Mouse (Mus musculus): ENCODE data around the gene Dnase2b. TPM values are rescaled to one million over a fixed set of nuclear protein-coding genes. Genes with fewer than 3 reads are reported as not detected.

The Dnase2b gene
- polyA plus RNA-seq, 1 experiment from 2014 or later: 0.05 TPM

DNA sequence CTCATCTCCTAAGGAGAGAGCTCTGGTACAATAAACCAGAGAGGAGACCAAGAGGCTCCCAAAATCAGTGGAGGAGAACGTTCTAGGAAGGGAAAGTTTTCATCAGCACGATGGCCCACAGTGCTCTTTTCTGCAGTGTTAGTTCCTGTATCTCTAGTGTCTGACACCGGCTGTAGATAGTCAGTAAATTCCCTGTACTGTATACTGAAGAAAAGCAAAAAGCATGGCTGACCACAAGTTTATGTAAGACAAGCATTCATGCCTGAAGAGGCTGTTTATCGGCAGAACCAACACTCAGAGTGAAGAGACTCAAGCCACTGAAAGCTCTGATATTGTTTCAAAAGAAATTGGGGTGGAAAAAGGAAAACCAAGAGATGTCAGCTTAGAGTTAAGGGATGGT, 31.9 kb downstream of the Dnase2b start:
- WGBS: 80% methylated on average over 4 of the region's 4 CpGs
- H3K9me3 ChIP-seq (ENCODE audit: control insufficient read depth, low read length): no peaks in the 10 kb centered on the region
- H3K4me2 ChIP-seq (ENCODE audit: low read depth, low read length): no peak overlapping the region
- no peak overlapping the region for H3K9ac ChIP-seq (ENCODE audit: low read depth, low read length)
- H3K27me3 ChIP-seq (replicated peaks; ENCODE audit: control insufficient read depth, insufficient read depth, low read length): no peaks in the 10 kb centered on the region
- H3K4me3 ChIP-seq (ENCODE audit: low read length): no peak overlapping the region
- ATAC-seq: no peak
- no peaks in the 10 kb centered on the region for H3K36me3 ChIP-seq (ENCODE audit: control insufficient read depth, insufficient read depth, low read length)
- H3K4me1 ChIP-seq (ENCODE audit: control insufficient read depth, insufficient read depth, low read length): no peaks in the 10 kb centered on the region
- H3K27ac ChIP-seq (ENCODE audit: low read length): no peak overlapping the region

DNA sequence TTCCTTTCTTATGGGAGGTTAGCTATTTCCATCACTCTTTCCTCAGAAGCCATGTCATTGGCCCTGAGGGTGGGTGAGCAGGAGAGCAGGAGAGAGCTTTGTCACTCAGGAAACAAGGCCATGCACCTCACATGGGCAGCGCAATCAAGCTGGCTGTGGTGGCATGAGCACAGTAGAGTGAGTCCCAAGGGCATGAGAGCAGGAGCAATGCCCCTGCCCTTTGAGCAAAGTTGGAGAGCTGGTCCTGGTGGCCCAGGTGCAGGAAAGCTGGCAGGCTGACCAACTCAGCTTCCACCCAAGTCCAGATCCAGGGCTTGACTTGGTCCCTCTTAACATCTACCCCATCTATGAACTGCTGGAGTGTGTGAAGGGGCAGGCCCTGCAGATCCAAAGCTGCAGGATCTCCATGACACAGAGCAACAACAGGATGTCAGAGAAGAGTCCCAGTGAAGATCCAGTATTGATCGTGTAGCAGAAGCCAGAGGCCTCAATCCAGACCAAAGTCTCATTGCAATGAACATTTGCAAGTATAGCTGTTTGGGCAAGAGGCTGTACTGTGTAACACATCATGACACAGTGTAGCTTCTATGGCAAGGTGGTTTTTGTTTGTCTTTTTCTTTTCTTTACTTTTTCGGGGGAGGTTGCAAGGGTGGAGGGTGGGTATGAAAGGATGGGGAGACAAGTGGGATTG, 35.2 kb downstream of the Dnase2b start:
- 87% methylated on average over 3 of the region's 3 CpGs for WGBS

DNA sequence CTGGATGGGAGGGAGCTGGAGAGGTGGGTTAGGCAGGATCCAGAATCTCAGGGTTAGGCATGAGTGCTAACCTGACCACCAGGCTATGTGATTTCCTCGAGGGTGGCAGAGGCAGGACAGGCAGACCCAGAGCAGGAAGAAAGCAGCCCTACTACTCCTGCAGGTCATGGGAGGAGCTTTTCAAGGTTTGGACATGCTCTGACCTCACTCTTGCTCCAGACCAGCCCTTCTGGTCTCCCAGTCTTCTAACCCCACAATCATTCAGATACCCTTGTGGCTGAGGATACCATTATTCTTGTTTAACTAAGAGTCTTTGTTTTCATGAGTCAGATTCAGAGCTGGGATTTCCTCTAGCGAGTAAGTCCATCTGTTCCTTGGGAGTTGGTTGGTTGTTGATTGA, 37.8 kb downstream of the Dnase2b start:
- no peak for ATAC-seq
- WGBS: 68% methylated on average over 2 of the region's 2 CpGs

More for the DNA sequence above, 35.2 kb downstream of the Dnase2b start:
- no peak overlapping the region for H3K9ac ChIP-seq (ENCODE audit: low read depth, low read length)
- H3K36me3 ChIP-seq (ENCODE audit: control insufficient read depth, insufficient read depth, low read length): no peaks in the 10 kb centered on the region
- H3K9me3 ChIP-seq (ENCODE audit: control insufficient read depth, low read length): no peaks in the 10 kb centered on the region
- no peaks in the 10 kb centered on the region for H3K4me1 ChIP-seq (ENCODE audit: control insufficient read depth, insufficient read depth, low read length)
- no peak for ATAC-seq
- H3K27me3 ChIP-seq (replicated peaks; ENCODE audit: control insufficient read depth, insufficient read depth, low read length): no peaks in the 10 kb centered on the region
- no peak overlapping the region for H3K27ac ChIP-seq (ENCODE audit: low read length)
- H3K4me3 ChIP-seq (ENCODE audit: low read length): no peak overlapping the region
- no peak overlapping the region for H3K4me2 ChIP-seq (ENCODE audit: low read depth, low read length)

DNA sequence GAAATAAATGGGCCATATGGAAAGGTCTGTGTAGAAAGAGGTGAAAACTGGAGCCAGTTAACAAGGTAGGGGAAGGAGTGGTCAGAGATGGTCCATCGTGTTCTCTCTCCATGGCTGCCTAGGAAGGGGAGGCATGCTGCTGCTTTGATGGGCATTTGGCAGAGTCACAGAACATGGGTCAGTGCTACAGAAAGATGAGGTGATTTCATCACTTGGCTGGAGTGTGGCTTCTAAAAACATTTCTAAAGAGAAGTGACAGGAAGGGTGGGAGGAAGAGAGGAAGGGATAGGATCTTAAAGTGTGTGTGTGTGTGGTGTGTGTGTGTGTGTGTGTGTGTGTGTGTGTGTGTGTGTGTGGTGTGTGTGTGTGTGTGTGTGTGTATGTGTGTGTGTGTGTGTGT, 44.1 kb downstream of the Dnase2b start:
- Histone ChIP-seq H3K4me1 (ENCODE audit: control insufficient read depth, insufficient read depth, low read length) (no peaks in the 10 kb centered on the region), H3K36me3 (ENCODE audit: control insufficient read depth, insufficient read depth, low read length) (no peaks in the 10 kb centered on the region), H3K9me3 (ENCODE audit: control insufficient read depth, low read length) (no peaks in the 10 kb centered on the region), H3K27me3 (replicated peaks; ENCODE audit: control insufficient read depth, insufficient read depth, low read length) (no peaks in the 10 kb centered on the region), H3K27ac (ENCODE audit: low read length) (no peak overlapping the region), H3K4me3 (ENCODE audit: low read length) (no peak overlapping the region), H3K4me2 (ENCODE audit: low read depth, low read length) (no peak overlapping the region), H3K9ac (ENCODE audit: low read depth, low read length) (no peak overlapping the region)
- WGBS: 73% methylated on average over 1 of the region's 1 CpGs
- no peak for ATAC-seq

More for the DNA sequence above, 37.8 kb downstream of the Dnase2b start:
- Histone ChIP-seq H3K9ac (ENCODE audit: low read depth, low read length) (no peak overlapping the region), H3K4me3 (ENCODE audit: low read length) (no peak overlapping the region), H3K27ac (ENCODE audit: low read length) (no peak overlapping the region), H3K9me3 (ENCODE audit: control insufficient read depth, low read length) (no peaks in the 10 kb centered on the region), H3K4me2 (ENCODE audit: low read depth, low read length) (no peak overlapping the region), H3K4me1 (ENCODE audit: control insufficient read depth, insufficient read depth, low read length) (no peaks in the 10 kb centered on the region), H3K27me3 (replicated peaks; ENCODE audit: control insufficient read depth, insufficient read depth, low read length) (no peaks in the 10 kb centered on the region), H3K36me3 (ENCODE audit: control insufficient read depth, insufficient read depth, low read length) (no peaks in the 10 kb centered on the region)

DNA sequence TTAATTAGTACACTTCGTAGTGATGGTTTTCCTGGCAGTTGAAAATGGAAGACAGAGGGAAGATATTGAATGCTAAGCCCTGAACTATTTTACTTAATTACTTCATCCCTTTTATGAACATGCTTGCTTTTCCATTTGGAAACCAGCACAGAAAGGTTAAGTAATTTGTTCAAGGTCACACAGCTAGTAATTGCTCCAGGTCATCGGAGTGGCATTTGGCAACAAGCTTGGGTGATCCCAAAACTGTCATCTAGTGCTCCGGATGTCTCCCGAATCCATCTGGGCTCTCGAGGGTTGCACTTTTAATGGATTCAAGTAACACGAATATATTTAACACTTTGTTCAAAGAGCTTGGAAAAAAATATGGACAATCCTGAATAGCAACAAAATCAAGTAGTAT, 44.5 kb downstream of the Dnase2b start:
- Histone ChIP-seq H3K36me3 (ENCODE audit: control insufficient read depth, insufficient read depth, low read length) (no peaks in the 10 kb centered on the region), H3K9me3 (ENCODE audit: control insufficient read depth, low read length) (no peaks in the 10 kb centered on the region), H3K4me3 (ENCODE audit: low read length) (no peak overlapping the region), H3K27me3 (replicated peaks; ENCODE audit: control insufficient read depth, insufficient read depth, low read length) (no peaks in the 10 kb centered on the region), H3K4me1 (ENCODE audit: control insufficient read depth, insufficient read depth, low read length) (no peaks in the 10 kb centered on the region), H3K4me2 (ENCODE audit: low read depth, low read length) (no peak overlapping the region), H3K27ac (ENCODE audit: low read length) (no peak overlapping the region), H3K9ac (ENCODE audit: low read depth, low read length) (no peak overlapping the region)
- no peak for ATAC-seq
- 81% methylated on average over 6 of the region's 6 CpGs for WGBS

DNA sequence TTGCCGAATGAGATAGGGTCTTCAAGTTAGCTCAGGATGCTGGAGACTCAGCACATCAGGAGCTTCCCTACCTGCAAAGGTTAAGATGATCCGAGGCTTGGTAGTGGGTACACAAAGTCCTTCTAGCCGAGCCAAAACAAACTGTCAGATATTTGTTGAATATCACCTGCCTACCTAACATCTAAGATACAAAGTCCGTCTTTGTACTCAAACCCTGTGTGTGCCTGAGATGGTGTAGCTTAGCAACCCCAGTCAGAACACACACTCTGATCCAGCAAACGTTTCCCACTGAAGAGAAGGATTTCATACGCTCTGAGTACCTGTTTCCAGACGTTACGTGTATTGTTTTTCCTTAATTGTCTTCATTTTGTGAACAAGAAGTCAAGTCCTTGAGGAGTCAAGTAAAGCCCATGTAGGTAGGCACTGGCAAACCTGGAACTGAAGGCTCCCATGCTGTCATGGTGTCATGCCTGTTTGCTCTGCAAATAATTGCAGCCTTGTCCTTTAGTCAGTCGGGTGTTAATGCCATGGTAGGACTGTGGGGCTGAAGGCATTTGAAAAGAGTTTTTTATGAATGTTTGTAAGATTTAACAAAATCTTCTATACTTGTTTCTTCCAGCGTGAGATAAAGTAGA, 45.1 kb downstream of the Dnase2b start, which contains the start of gene Uox:
Gene Uox (plus strand): TSS at position 279 of the 635 bp plus-strand sequence.
- no peak within 1 kb of the TSS for H3K4me2 ChIP-seq (ENCODE audit: low read depth, low read length)
- ATAC-seq: peak; percentile 38; the same call in 1 of the 2 replicates
- no peak within 1 kb of the TSS for H3K9ac ChIP-seq (ENCODE audit: low read depth, low read length)
- H3K4me3 ChIP-seq (ENCODE audit: low read length): no peak within 1 kb of the TSS
- no peak within 1 kb of the TSS for H3K27ac ChIP-seq (ENCODE audit: low read length)
- H3K36me3 ChIP-seq (ENCODE audit: control insufficient read depth, insufficient read depth, low read length): no peaks in the 10 kb centered on the region
- no peaks in the 10 kb centered on the region for H3K9me3 ChIP-seq (ENCODE audit: control insufficient read depth, low read length)
- H3K27me3 ChIP-seq (replicated peaks; ENCODE audit: control insufficient read depth, insufficient read depth, low read length): no peaks in the 10 kb centered on the region
- WGBS: 66% methylated on average over 10 of the region's 10 CpGs
- H3K4me1 ChIP-seq (ENCODE audit: control insufficient read depth, insufficient read depth, low read length): no peaks in the 10 kb centered on the region

DNA sequence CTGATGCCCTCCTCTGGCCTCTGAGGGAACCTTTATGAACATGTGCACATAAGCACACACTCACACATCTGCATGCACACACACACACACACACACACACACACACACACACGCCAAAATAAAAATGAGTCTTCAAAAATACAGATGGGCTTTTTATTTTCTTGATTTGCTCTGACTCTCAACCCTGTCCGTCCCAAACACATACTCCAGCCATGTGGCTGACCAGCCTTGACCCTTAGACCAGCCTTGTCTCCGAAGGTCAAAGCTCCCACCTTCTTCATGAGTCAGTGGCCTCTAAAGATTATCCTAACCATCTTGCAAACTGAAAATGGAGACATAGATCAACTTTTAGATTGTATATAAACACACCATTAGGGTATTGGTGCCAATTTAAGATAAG, 45.8 kb downstream of the Dnase2b start:
- Histone ChIP-seq H3K4me3 (ENCODE audit: low read length) (no peak overlapping the region), H3K9ac (ENCODE audit: low read depth, low read length) (no peak overlapping the region), H3K27me3 (replicated peaks; ENCODE audit: control insufficient read depth, insufficient read depth, low read length) (no peaks in the 10 kb centered on the region), H3K4me1 (ENCODE audit: control insufficient read depth, insufficient read depth, low read length) (no peaks in the 10 kb centered on the region), H3K4me2 (ENCODE audit: low read depth, low read length) (no peak overlapping the region), H3K36me3 (ENCODE audit: control insufficient read depth, insufficient read depth, low read length) (no peaks in the 10 kb centered on the region), H3K9me3 (ENCODE audit: control insufficient read depth, low read length) (no peaks in the 10 kb centered on the region), H3K27ac (ENCODE audit: low read length) (no peak overlapping the region)
- WGBS: 93% methylated on average over 3 of the region's 3 CpGs
- ATAC-seq: no peak

DNA sequence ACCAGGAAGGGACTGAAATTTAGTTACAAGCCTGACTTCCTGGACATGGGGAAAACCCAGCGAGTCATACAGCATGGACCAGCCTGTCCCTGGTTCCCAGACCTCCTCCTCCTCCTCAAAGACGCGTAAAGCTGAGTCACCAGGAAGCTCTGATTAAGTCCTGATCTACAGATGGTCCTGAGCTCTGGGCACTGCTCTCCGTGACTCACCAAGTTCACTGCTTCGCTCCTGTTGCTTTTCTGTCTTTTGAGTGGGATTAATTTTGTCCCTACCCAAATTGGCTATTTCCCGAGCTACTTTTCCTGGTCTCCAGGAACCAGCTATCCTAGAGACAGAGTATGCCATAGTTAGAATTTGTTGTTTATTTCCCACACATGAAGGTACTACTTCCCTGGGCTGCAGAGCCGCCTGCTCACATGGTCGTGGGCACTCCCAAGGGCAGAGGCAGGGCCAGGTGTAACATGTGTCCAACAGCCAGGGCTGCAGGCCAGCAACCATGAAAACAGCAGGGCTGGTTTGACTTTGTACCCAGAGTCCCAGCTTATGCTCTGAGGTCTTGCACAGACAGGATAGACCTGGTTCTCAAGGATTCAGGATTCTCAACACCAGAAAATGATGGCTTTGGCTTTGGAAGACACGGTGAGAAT, 47.4 kb downstream of the Dnase2b start:
- no peak overlapping the region for H3K4me2 ChIP-seq (ENCODE audit: low read depth, low read length)
- WGBS: 65% methylated on average over 9 of the region's 9 CpGs
- peak; percentile 74 for ATAC-seq
- no peaks in the 10 kb centered on the region for H3K9me3 ChIP-seq (ENCODE audit: control insufficient read depth, low read length)
- no peaks in the 10 kb centered on the region for H3K36me3 ChIP-seq (ENCODE audit: control insufficient read depth, insufficient read depth, low read length)
- H3K4me3 ChIP-seq (ENCODE audit: low read length): no peak overlapping the region
- H3K9ac ChIP-seq (ENCODE audit: low read depth, low read length): no peak overlapping the region
- no peaks in the 10 kb centered on the region for H3K4me1 ChIP-seq (ENCODE audit: control insufficient read depth, insufficient read depth, low read length)
- no peaks in the 10 kb centered on the region for H3K27me3 ChIP-seq (replicated peaks; ENCODE audit: control insufficient read depth, insufficient read depth, low read length)
- no peak overlapping the region for H3K27ac ChIP-seq (ENCODE audit: low read length)

DNA sequence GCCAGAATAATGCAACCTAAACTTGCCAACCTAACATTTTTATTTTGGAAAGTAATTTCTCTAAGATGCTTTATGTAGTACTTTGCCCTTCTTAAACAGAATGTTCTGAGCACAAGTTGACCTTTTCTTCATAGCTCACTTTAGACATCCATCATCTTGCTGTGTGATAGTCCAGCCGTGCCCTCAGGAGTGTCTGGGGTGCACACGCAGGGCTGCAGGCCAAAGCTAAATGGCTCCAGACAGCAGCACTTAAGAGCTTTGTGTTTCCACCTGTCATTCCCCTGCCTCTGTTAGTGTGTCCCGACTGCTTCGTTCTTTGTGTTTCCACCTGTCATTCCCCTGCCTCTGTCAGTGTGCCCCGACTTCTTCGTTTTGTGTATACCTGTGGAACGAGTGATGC, 48.0 kb downstream of the Dnase2b start:
- H3K27me3 ChIP-seq (replicated peaks; ENCODE audit: control insufficient read depth, insufficient read depth, low read length): no peaks in the 10 kb centered on the region
- WGBS: 58% methylated on average over 7 of the region's 7 CpGs
- no peak overlapping the region for H3K4me3 ChIP-seq (ENCODE audit: low read length)
- ATAC-seq: no peak
- H3K36me3 ChIP-seq (ENCODE audit: control insufficient read depth, insufficient read depth, low read length): no peaks in the 10 kb centered on the region
- no peak overlapping the region for H3K4me2 ChIP-seq (ENCODE audit: low read depth, low read length)
- no peaks in the 10 kb centered on the region for H3K4me1 ChIP-seq (ENCODE audit: control insufficient read depth, insufficient read depth, low read length)
- no peaks in the 10 kb centered on the region for H3K9me3 ChIP-seq (ENCODE audit: control insufficient read depth, low read length)
- no peak overlapping the region for H3K9ac ChIP-seq (ENCODE audit: low read depth, low read length)
- no peak overlapping the region for H3K27ac ChIP-seq (ENCODE audit: low read length)

All from intestine, embryonic 16.5 days (tissue).